31 mouse cellular contexts compared by ENCODE assay signal in the genomic region with DNA sequence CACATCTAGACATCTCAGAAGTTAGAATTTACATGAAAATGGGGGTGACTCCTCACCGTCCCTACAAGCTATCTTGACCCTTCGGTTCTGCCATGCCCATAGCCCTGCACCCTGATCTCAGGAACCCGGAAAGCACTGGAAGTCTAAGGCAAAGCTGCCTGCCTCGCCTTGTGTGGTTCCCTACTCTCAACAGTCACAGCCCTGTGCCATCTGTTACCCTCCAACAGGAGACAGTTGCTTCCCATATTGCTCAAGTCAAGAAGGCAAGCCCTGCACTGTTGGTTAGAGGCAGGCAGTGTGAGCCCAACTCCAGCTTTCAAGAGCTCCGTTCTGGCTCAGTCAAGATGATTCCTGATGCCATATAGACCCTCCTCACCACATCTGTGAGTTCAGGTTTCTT. TPM values are rescaled to one million over a fixed set of nuclear protein-coding genes. Genes with fewer than 3 reads are reported as not detected.
DNase-seq lines count a peak whose midpoint lies in the region; ATAC-seq and TF ChIP-seq lines count a peak whose summit lies in the region.
"Had no signal": no experiment of that assay in that cellular context is flagged by ENCODE, and none has a peak within 500 bp of the region (broad histone marks: within the 10 kb centered on the region; RNA-seq: fewer than 3 reads in every experiment).

No protein-coding gene starts in this region.

- ATAC-seq in forebrain, embryonic 11.5 days (replicated peaks; ENCODE audit: low FRiP score): no peak
- no peak for ATAC-seq in forebrain, embryonic 14.5 days
- ATAC-seq: forebrain, embryonic 13.5 days; hindbrain, postnatal 0 days; intestine, embryonic 15.5 days; midbrain, embryonic 16.5 days had no signal

- no peak for TF ChIP-seq CTCF in kidney, adult 2 months (conservative IDR thresholded peaks at IDR 0.05; ENCODE audit: insufficient read depth, insufficient read length, low read depth, low read length)

- TF ChIP-seq POLR2A in kidney, adult 2 months (IDR thresholded peaks at IDR 0.05; ENCODE audit: low read depth, low read length): no peak

- no peaks in the 10 kb centered on the region for H3K9me3 ChIP-seq in forebrain, embryonic 11.5 days (ENCODE audit: control insufficient read depth, low read length)
- H3K9me3 ChIP-seq in forebrain, embryonic 14.5 days (replicated peaks; ENCODE audit: control insufficient read depth, low read length): no peaks in the 10 kb centered on the region
- H3K9me3 ChIP-seq: embryonic facial prominence, embryonic 10.5 days; embryonic facial prominence, embryonic 15.5 days; forebrain, embryonic 13.5 days; G1E; heart, embryonic 10.5 days; heart, embryonic 15.5 days; intestine, embryonic 15.5 days; limb, embryonic 12.5 days had no signal

- 0 out of 2 replicates have a peak, but pooled peaks cover under 1% of the 10 kb centered on the region for H3K4me1 ChIP-seq in forebrain, embryonic 11.5 days (replicated peaks; ENCODE audit: control insufficient read depth, insufficient read depth, low read length)
- H3K4me1 ChIP-seq in forebrain, embryonic 14.5 days (ENCODE audit: control insufficient read depth, insufficient read depth, low read length): peaks cover 3% of the 10 kb centered on the region
- H3K4me1 ChIP-seq in kidney, adult 2 months (ENCODE audit: control insufficient read depth, insufficient read depth, low read length): no peaks in the 10 kb centered on the region
- H3K4me1 ChIP-seq: intestine, embryonic 15.5 days; limb, embryonic 12.5 days had no signal

- no peaks in the 10 kb centered on the region for H3K36me3 ChIP-seq in forebrain, embryonic 11.5 days (ENCODE audit: control insufficient read depth, insufficient read depth, low read length)
- no peaks in the 10 kb centered on the region for H3K36me3 ChIP-seq in forebrain, embryonic 14.5 days (ENCODE audit: control insufficient read depth, insufficient read depth, low read length)
- no peaks in the 10 kb centered on the region for H3K36me3 ChIP-seq in kidney, adult 2 months (ENCODE audit: control insufficient read depth, insufficient read depth, low read length)
- H3K36me3 ChIP-seq: embryonic facial prominence, embryonic 10.5 days; embryonic facial prominence, embryonic 15.5 days; G1E; heart, embryonic 10.5 days; heart, embryonic 15.5 days; intestine, embryonic 15.5 days; limb, embryonic 12.5 days had no signal

- WGBS in forebrain, embryonic 11.5 days: 91% methylated on average over 5 of the region's 5 CpGs
- WGBS in forebrain, embryonic 14.5 days: 84% methylated on average over 5 of the region's 5 CpGs
- 88% methylated on average over 5 of the region's 5 CpGs for WGBS in kidney, adult 2 months

- DNase-seq in forebrain, embryonic 11.5 days (ENCODE audit: low spot score): peak; percentile 33
- no peak for DNase-seq in forebrain, embryonic 14.5 days (ENCODE audit: low spot score)
- DNase-seq in cerebellum, adult 11 months: peak; percentile 49
- DNase-seq in cerebellum, adult 9-10 months: peak; percentile 75
- peak; percentile 55 to 59 for DNase-seq in cerebellum, postnatal 36 days
- DNase-seq in kidney, adult 2 months: no peak
- DNase-seq in urinary bladder, adult 2 months (ENCODE audit: low spot score): no peak
- DNase-seq: adrenal gland, postnatal 10 days; kidney, adult 8-10 months; lung, postnatal 36 days; right cerebral cortex, adult 18-20 months; spleen, adult 18-20 months; thymus, postnatal 14 days had no signal

- H3K4me3 ChIP-seq in forebrain, embryonic 11.5 days (ENCODE audit: low read depth, low read length): no peak overlapping the region
- no peak overlapping the region for H3K4me3 ChIP-seq in forebrain, embryonic 14.5 days (ENCODE audit: low read depth, low read length)
- no peak overlapping the region for H3K4me3 ChIP-seq in kidney, adult 2 months (ENCODE audit: insufficient read depth, low read depth, low read length)
- H3K4me3 ChIP-seq: embryonic facial prominence, embryonic 10.5 days; embryonic facial prominence, embryonic 15.5 days; forebrain, embryonic 13.5 days; heart, embryonic 10.5 days; heart, embryonic 15.5 days; intestine, embryonic 15.5 days; limb, embryonic 12.5 days had no signal

- H3K27me3 ChIP-seq in forebrain, embryonic 11.5 days (ENCODE audit: control insufficient read depth, insufficient read depth, low read length): no peaks in the 10 kb centered on the region
- H3K27me3 ChIP-seq in forebrain, embryonic 14.5 days (replicated peaks; ENCODE audit: control insufficient read depth, insufficient read depth, low read length): no peaks in the 10 kb centered on the region
- H3K27me3 ChIP-seq in kidney, adult 2 months (replicated peaks; ENCODE audit: control insufficient read depth, insufficient read depth, low read length): no peaks in the 10 kb centered on the region
- H3K27me3 ChIP-seq: forebrain, embryonic 13.5 days; intestine, embryonic 15.5 days had no signal

- H3K4me2 ChIP-seq in forebrain, embryonic 11.5 days (ENCODE audit: low read depth, low read length, severe bottlenecking): no peak overlapping the region
- no peak overlapping the region for H3K4me2 ChIP-seq in forebrain, embryonic 14.5 days (ENCODE audit: low read length)
- H3K4me2 ChIP-seq: embryonic facial prominence, embryonic 15.5 days; forebrain, embryonic 13.5 days; heart, embryonic 15.5 days; intestine, embryonic 15.5 days; limb, embryonic 12.5 days; midbrain, embryonic 11.5 days had no signal

- no peak overlapping the region for H3K9ac ChIP-seq in forebrain, embryonic 11.5 days (ENCODE audit: low read length)
- no peak overlapping the region for H3K9ac ChIP-seq in forebrain, embryonic 14.5 days (ENCODE audit: low read length)
- H3K9ac ChIP-seq: embryonic facial prominence, embryonic 15.5 days; forebrain, embryonic 13.5 days; heart, embryonic 15.5 days; intestine, embryonic 15.5 days; limb, embryonic 12.5 days had no signal

- H3K27ac ChIP-seq in forebrain, embryonic 11.5 days (ENCODE audit: low read depth, low read length): no peak overlapping the region
- H3K27ac ChIP-seq in forebrain, embryonic 14.5 days (ENCODE audit: low read depth, low read length): no peak overlapping the region
- H3K27ac ChIP-seq in kidney, adult 2 months (ENCODE audit: insufficient read depth, low read depth, low read length): no peak overlapping the region
- H3K27ac ChIP-seq: embryonic facial prominence, embryonic 10.5 days; embryonic facial prominence, embryonic 15.5 days; forebrain, embryonic 13.5 days; heart, embryonic 10.5 days; heart, embryonic 15.5 days; hindbrain, postnatal 0 days; intestine, embryonic 15.5 days; kidney, postnatal 0 days; limb, embryonic 12.5 days had no signal

RNA-seq across cellular contexts. Expression of a gene that starts 48.4 kb away (rescaled TPM):
- not detected in 2 replicates for polyA plus RNA-seq in forebrain, embryonic 11.5 days (2014; fragmentation: Nextera tagmentation; extraction: Ambion mirVana)
- not detected in 2 replicates for polyA plus RNA-seq in forebrain, embryonic 14.5 days (2014; fragmentation: Nextera tagmentation; extraction: Ambion mirVana)
- 1.4 and 2.6 TPM in 2 replicates for polyA plus RNA-seq in kidney, adult 2 months (2012; rRNA removed)
- polyA plus RNA-seq in urinary bladder, adult 2 months (2012; rRNA removed): 1.4 and 4.8 TPM in 2 replicates
- polyA plus RNA-seq: embryonic facial prominence, embryonic 10.5 days; embryonic facial prominence, embryonic 15.5 days; forebrain, embryonic 13.5 days; G1E; heart, embryonic 10.5 days; heart, embryonic 15.5 days; hindbrain, embryonic 11.5 days; hindbrain, postnatal 0 days; intestine, embryonic 15.5 days; kidney, postnatal 0 days; limb, embryonic 12.5 days; liver, adult 2 months; liver, embryonic 16.5 days; lung, embryonic 16.5 days; midbrain, embryonic 11.5 days; midbrain, embryonic 16.5 days; neural tube, embryonic 11.5 days; stomach, embryonic 16.5 days had no signal

Comparison
In these comparisons a context has a peak if more than half of its experiments do, and no peak if none do; other contexts are left out.
1. DNase-seq: peak in forebrain, embryonic 11.5 days (single experiment), cerebellum, adult 11 months (single experiment), cerebellum, adult 9-10 months (single experiment) and cerebellum, postnatal 36 days (2 of 2); none in forebrain, embryonic 14.5 days (single experiment), kidney, adult 2 months (single experiment) and urinary bladder, adult 2 months (single experiment).